ENCODE assay signal across 1 mouse cellular context in genomic region chr19:24274281-24274680, GRCm38 (mm10).
TF ChIP-seq lines count a peak whose summit lies in the region.

No protein-coding gene starts in this region.

TF ChIP-seq in MEL, 35 proteins besides CTCF, POLR2A, EP300 and RAD21:
- TF ChIP-seq SMC3 (IDR thresholded peaks at IDR 0.05; ENCODE audit: low read depth, low read length) = no peak
- TF ChIP-seq UBTF (IDR thresholded peaks at IDR 0.05; ENCODE audit: borderline replicate concordance, insufficient read depth, low read depth, low read length) = no peak
- peak; percentile 60 for TF ChIP-seq GATA1 (IDR thresholded peaks at IDR 0.05; ENCODE audit: low read depth, low read length)
- TF ChIP-seq POLR2AphosphoS2 (IDR thresholded peaks at IDR 0.05; ENCODE audit: low read length) = no peak
- no peak for TF ChIP-seq POLR2AphosphoS5 (IDR thresholded peaks at IDR 0.05; ENCODE audit: borderline replicate concordance, low read depth, low read length)
- TF ChIP-seq ELF1 (IDR thresholded peaks at IDR 0.05; ENCODE audit: low read depth, low read length) = no peak
- TF ChIP-seq TAL1 (IDR thresholded peaks at IDR 0.05; ENCODE audit: low read length) = no peak
- no peak for TF ChIP-seq ZC3H11A (IDR thresholded peaks at IDR 0.05; ENCODE audit: low read depth, low read length)
TF ChIP-seq in MEL: peak in this region for 1.
